ENCODE assay signal across 10 mouse cellular contexts in genomic region chr6:82603665-82604064, GRCm38 (mm10).
DNase-seq lines count a peak whose midpoint lies in the region; ATAC-seq and TF ChIP-seq lines count a peak whose summit lies in the region.
"Had no signal": no experiment of that assay in that cellular context is flagged by ENCODE, and none has a peak within 500 bp of the region (broad histone marks: within the 10 kb centered on the region; RNA-seq: fewer than 3 reads in every experiment).

No protein-coding gene starts in this region.

- TF ChIP-seq RAD21 in MEL (IDR thresholded peaks at IDR 0.05; ENCODE audit: low read depth, low read length): peak; percentile 64

- DNase-seq in intestine, embryonic 14.5 days (ENCODE audit: low spot score): peak; percentile 54
- DNase-seq in MEL (ENCODE audit: low read depth, low spot score): peak; percentile 43
- peak; percentile 25 to 59 for DNase-seq in cerebellum, postnatal 25 days
- peak; percentile 41 to 64 for DNase-seq in left cerebral cortex, postnatal 25 days (ENCODE audit: low spot score in 2 of 2)
- peak; percentile 53 for DNase-seq in midbrain, postnatal 0 days (ENCODE audit: low spot score)
- DNase-seq: liver, embryonic 13.5 days had no signal

- no peak for TF ChIP-seq POLR2A in MEL (IDR thresholded peaks at IDR 0.05; ENCODE audit: control insufficient read depth in 1 of 2, insufficient read depth in 1 of 2, low read depth in 1 of 2, low read length in 2 of 2, poor library complexity in 1 of 2)

- no peaks in the 10 kb centered on the region for H3K79me2 ChIP-seq in MEL (ENCODE audit: control insufficient read depth, insufficient read depth, low read length, poor library complexity)

- no peaks in the 10 kb centered on the region for H3K9me3 ChIP-seq in intestine, embryonic 14.5 days (ENCODE audit: control insufficient read depth, low read length)
- no peaks in the 10 kb centered on the region for H3K9me3 ChIP-seq in intestine, embryonic 15.5 days
- H3K9me3 ChIP-seq in MEL (replicated peaks; ENCODE audit: insufficient read depth, low read length): no peaks in the 10 kb centered on the region
- H3K9me3 ChIP-seq in hindbrain, embryonic 12.5 days (replicated peaks): no peaks in the 10 kb centered on the region
- no peaks in the 10 kb centered on the region for H3K9me3 ChIP-seq in midbrain, postnatal 0 days (ENCODE audit: low read length)
- H3K9me3 ChIP-seq: embryonic facial prominence, embryonic 12.5 days; liver, embryonic 13.5 days had no signal

- H3K27me3 ChIP-seq in intestine, embryonic 14.5 days (replicated peaks; ENCODE audit: control insufficient read depth, insufficient read depth, low read length): no peaks in the 10 kb centered on the region
- no peaks in the 10 kb centered on the region for H3K27me3 ChIP-seq in intestine, embryonic 15.5 days (replicated peaks)
- peaks cover 0 to 2% of the 10 kb centered on the region in 2 experiments; a peak in 1 of 4 replicates for H3K27me3 ChIP-seq in MEL (ENCODE audit: control insufficient read depth in 1 of 2, insufficient read depth in 2 of 2, low read length in 2 of 2)
- H3K27me3 ChIP-seq in hindbrain, embryonic 12.5 days: no peaks in the 10 kb centered on the region
- H3K27me3 ChIP-seq in midbrain, postnatal 0 days (ENCODE audit: insufficient read depth, low read length): no peaks in the 10 kb centered on the region
- H3K27me3 ChIP-seq: embryonic facial prominence, embryonic 12.5 days; liver, embryonic 13.5 days had no signal

- ATAC-seq in intestine, embryonic 14.5 days (replicated peaks; ENCODE audit: low FRiP score, low TSS enrichment, low read depth): no peak
- no peak for ATAC-seq in intestine, embryonic 15.5 days
- ATAC-seq in hindbrain, embryonic 12.5 days (ENCODE audit: low FRiP score): peak; percentile 50; the same call in 1 of the 2 replicates
- no peak for ATAC-seq in midbrain, postnatal 0 days (ENCODE audit: low FRiP score)
- ATAC-seq in erythroblast, adult 5-6 weeks (replicated peaks; ENCODE audit: low FRiP score, poor library complexity, severe bottlenecking): no peak

- no peak for TF ChIP-seq EP300 in MEL (IDR thresholded peaks at IDR 0.05; ENCODE audit: low read depth in 1 of 2, low read length in 2 of 2)

- H3K27ac ChIP-seq in intestine, embryonic 14.5 days (ENCODE audit: low read depth): no peak overlapping the region
- H3K27ac ChIP-seq in intestine, embryonic 15.5 days: no peak overlapping the region
- H3K27ac ChIP-seq in MEL (ENCODE audit: control insufficient read depth, low read depth, low read length): no peak overlapping the region
- no peak overlapping the region for H3K27ac ChIP-seq in hindbrain, embryonic 12.5 days
- H3K27ac ChIP-seq in midbrain, postnatal 0 days (ENCODE audit: low read depth, low read length): no peak overlapping the region
- H3K27ac ChIP-seq: embryonic facial prominence, embryonic 12.5 days; liver, embryonic 13.5 days had no signal

- peak; percentile 56 to 72 (median 64) for TF ChIP-seq CTCF in MEL (IDR thresholded peaks at IDR 0.05 in 2 of 3, conservative IDR thresholded peaks at IDR 0.05 in 1 of 3; ENCODE audit: control insufficient read depth in 1 of 3, insufficient read depth in 1 of 3, low read depth in 2 of 3, low read length in 3 of 3, poor library complexity in 1 of 3, severe bottlenecking in 1 of 3)
- peak; percentile 74 for TF ChIP-seq CTCF in midbrain, postnatal 0 days (IDR thresholded peaks at IDR 0.05)

- intact Hi-C loops in left cerebral cortex, postnatal 25 days (cut with DNase I): loop anchor here (2.0 kb wide), 1 partner anchor 617 kb away; no protein-coding TSS in a partner anchor

- no peak overlapping the region for H3K9ac ChIP-seq in intestine, embryonic 14.5 days (ENCODE audit: low read length)
- H3K9ac ChIP-seq in intestine, embryonic 15.5 days: no peak overlapping the region
- H3K9ac ChIP-seq in MEL (ENCODE audit: control insufficient read depth, low read depth, low read length, poor library complexity, severe bottlenecking): no peak overlapping the region
- H3K9ac ChIP-seq in hindbrain, embryonic 12.5 days: no peak overlapping the region
- no peak overlapping the region for H3K9ac ChIP-seq in midbrain, postnatal 0 days (replicated peaks; ENCODE audit: low read length, poor library complexity, severe bottlenecking)
- H3K9ac ChIP-seq: embryonic facial prominence, embryonic 12.5 days; liver, embryonic 13.5 days had no signal

- no peak overlapping the region for H3K4me2 ChIP-seq in intestine, embryonic 14.5 days (ENCODE audit: low read length)
- H3K4me2 ChIP-seq in intestine, embryonic 15.5 days (replicated peaks): no peak overlapping the region
- no peak overlapping the region for H3K4me2 ChIP-seq in hindbrain, embryonic 12.5 days (replicated peaks)
- no peak overlapping the region for H3K4me2 ChIP-seq in midbrain, postnatal 0 days (ENCODE audit: low read depth, low read length, poor library complexity, severe bottlenecking)
- H3K4me2 ChIP-seq: embryonic facial prominence, embryonic 12.5 days; liver, embryonic 13.5 days had no signal

- 39% methylated on average over 2 of the region's 2 CpGs for WGBS in intestine, embryonic 14.5 days
- whole genome bisulfite sequencing in intestine, embryonic 15.5 days: 39% methylated on average over 2 of the region's 2 CpGs
- 42% methylated on average over 2 of the region's 2 CpGs for WGBS in hindbrain, embryonic 12.5 days
- WGBS in midbrain, postnatal 0 days: 53% methylated on average over 2 of the region's 2 CpGs

- H3K4me3 ChIP-seq in intestine, embryonic 14.5 days (ENCODE audit: low read depth, low read length): no peak overlapping the region
- H3K4me3 ChIP-seq in intestine, embryonic 15.5 days (replicated peaks): no peak overlapping the region
- H3K4me3 ChIP-seq in MEL (ENCODE audit: control insufficient read depth in 1 of 2, insufficient read depth in 1 of 2, low read depth in 2 of 2, low read length in 2 of 2): no peak overlapping the region
- no peak overlapping the region for H3K4me3 ChIP-seq in hindbrain, embryonic 12.5 days
- no peak overlapping the region for H3K4me3 ChIP-seq in midbrain, postnatal 0 days (ENCODE audit: low read depth, low read length)
- H3K4me3 ChIP-seq: embryonic facial prominence, embryonic 12.5 days; liver, embryonic 13.5 days had no signal

- no peaks in the 10 kb centered on the region for H3K36me3 ChIP-seq in intestine, embryonic 14.5 days (ENCODE audit: control insufficient read depth, insufficient read depth, low read length)
- no peaks in the 10 kb centered on the region for H3K36me3 ChIP-seq in intestine, embryonic 15.5 days
- no peaks in the 10 kb centered on the region for H3K36me3 ChIP-seq in MEL (ENCODE audit: control insufficient read depth in 1 of 2, insufficient read depth in 2 of 2, low read length in 2 of 2)
- no peaks in the 10 kb centered on the region for H3K36me3 ChIP-seq in hindbrain, embryonic 12.5 days
- H3K36me3 ChIP-seq in midbrain, postnatal 0 days (ENCODE audit: insufficient read depth, low read length): no peaks in the 10 kb centered on the region
- H3K36me3 ChIP-seq: embryonic facial prominence, embryonic 12.5 days; liver, embryonic 13.5 days had no signal

- no peaks in the 10 kb centered on the region for H3K4me1 ChIP-seq in intestine, embryonic 14.5 days (replicated peaks; ENCODE audit: control insufficient read depth, insufficient read depth, low read length)
- no peaks in the 10 kb centered on the region for H3K4me1 ChIP-seq in intestine, embryonic 15.5 days (replicated peaks)
- H3K4me1 ChIP-seq in MEL (ENCODE audit: control insufficient read depth in 1 of 2, insufficient read depth in 2 of 2, low read length in 2 of 2): no peaks in the 10 kb centered on the region
- no peaks in the 10 kb centered on the region for H3K4me1 ChIP-seq in hindbrain, embryonic 12.5 days
- H3K4me1 ChIP-seq in midbrain, postnatal 0 days (ENCODE audit: insufficient read depth, low read length): no peaks in the 10 kb centered on the region
- H3K4me1 ChIP-seq: embryonic facial prominence, embryonic 12.5 days; liver, embryonic 13.5 days had no signal

TF ChIP-seq in MEL, 35 proteins besides CTCF, POLR2A, EP300 and RAD21:
- TF ChIP-seq SMC3 (IDR thresholded peaks at IDR 0.05; ENCODE audit: low read depth, low read length): peak; percentile 58
- TF ChIP-seq USF1 (IDR thresholded peaks at IDR 0.05; ENCODE audit: low read depth, low read length): no peak
- TF ChIP-seq ZC3H11A (IDR thresholded peaks at IDR 0.05; ENCODE audit: low read depth, low read length): peak; percentile 34; the same call in 1 of the 2 replicates
- no peak for TF ChIP-seq USF2 (IDR thresholded peaks at IDR 0.05; ENCODE audit: borderline replicate concordance in 1 of 2, insufficient read depth in 1 of 2, low read depth in 1 of 2, low read length in 2 of 2)
